Mouse (Mus musculus) lung, postnatal 0 days (tissue): ENCODE measurements around the gene Gm14569.

Source experiments
- CTCF ChIP-seq: IDR thresholded peaks from 2 replicates; pipeline ENCODE4 v1.5.1; 2016; ENCODE audit warnings: antibody characterized with exemption, mild to moderate bottlenecking
- EP300 ChIP-seq: IDR thresholded peaks from 2 replicates; pipeline ENCODE4 v1.6.1; 2016; ENCODE audit warnings: antibody characterized with exemption, mild to moderate bottlenecking, control low read depth

- TF ChIP-seq EP300 (no peak), CTCF (peak; percentile 63)
These were observed 15.2 kb upstream of the Gm14569 start for GRCm38 (mm10) chrX:36506863-36507262.
